Mouse (Mus musculus) c-Kit-positive CD71-positive TER-119-negative erythroid progenitor cells, embryonic 14.5 days (primary cell): ENCODE measurements around the gene Arhgap11a.

Experiments used
- DNase-seq: peaks from one replicate; pipeline ENCODE4 v3.0.0-alpha.2; 2013; ENCODE audit warnings: low read depth

Arhgap11a gene

GRCm38 (mm10) chr2:113817681-113818606 is 30.5 kb downstream of the Arhgap11a start:
- no peak for DNase-seq

- peak; percentile 15 for DNase-seq
Observed at GRCm38 (mm10) chr2:113807640-113808039, 40.8 kb downstream of the Arhgap11a start.

DNA sequence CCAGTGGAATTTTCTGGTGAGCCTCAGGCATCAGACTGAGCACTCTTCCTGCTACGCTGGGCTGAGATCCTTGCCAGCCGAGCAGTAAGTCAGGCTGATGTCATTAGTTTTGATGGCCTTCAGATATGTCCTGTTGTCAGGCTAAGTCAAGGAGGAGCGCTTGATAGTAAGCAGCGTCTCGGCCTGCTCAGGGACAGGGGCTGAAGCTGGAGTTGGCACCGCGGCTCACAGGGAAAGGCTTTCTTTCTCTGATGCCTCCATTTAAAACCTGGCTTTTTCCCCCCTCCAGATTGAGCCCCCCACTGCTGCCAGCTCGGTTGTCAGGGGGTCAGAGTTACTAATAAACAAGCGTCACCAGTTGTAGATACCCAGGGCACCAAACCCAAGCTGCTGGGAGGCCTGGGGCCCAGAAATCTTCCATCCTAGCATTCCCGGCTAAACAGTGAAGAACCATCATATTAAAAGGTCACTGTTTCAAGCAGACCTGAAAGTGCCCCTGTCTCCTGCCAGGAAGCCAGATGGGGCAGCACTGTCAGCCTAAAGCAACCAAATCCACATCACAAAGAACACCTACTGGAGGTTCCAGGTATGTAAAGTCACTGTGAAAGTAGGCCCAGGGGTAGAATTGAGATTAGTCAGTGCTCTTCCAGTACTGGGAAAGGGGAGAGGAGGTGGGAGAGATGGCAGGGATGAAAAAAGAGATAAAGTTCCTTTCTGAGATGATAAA is 41.4 kb downstream of the Arhgap11a start:
- no peak for DNase-seq

- DNase-seq, result no peak
Observed at GRCm38 (mm10) chr2:113805765-113806164, 42.7 kb downstream of the Arhgap11a start.

- DNase-seq, result no peak
Observed at GRCm38 (mm10) chr2:113803753-113804152, 44.7 kb downstream of the Arhgap11a start.

- DNase-seq, result no peak
Observed at GRCm38 (mm10) chr2:113800846-113801245, 47.6 kb downstream of the Arhgap11a start.

GRCm38 (mm10) chr2:113798605-113799004 is 49.9 kb downstream of the Arhgap11a start:
- DNase-seq, result no peak

- no peak for DNase-seq
Observed at GRCm38 (mm10) chr2:113795186-113795585, 53.3 kb downstream of the Arhgap11a start.

DNA sequence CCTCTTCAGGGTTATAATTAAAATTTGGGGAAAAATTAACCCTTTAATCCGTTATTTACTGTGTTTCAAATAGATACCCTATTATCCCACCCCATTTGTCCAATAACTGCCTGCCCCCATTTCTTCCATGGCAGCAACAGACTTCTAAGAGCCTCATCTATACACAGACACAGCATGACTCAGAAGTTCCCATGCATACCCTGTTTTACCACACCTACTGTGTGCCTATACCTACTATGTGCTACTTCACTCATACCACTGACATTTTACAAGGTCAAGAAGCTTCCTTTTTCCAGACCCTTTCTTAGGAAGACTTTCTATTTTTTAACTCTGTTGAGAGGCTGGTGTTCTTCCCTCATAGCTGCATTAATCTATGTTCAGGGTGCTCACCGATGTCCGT is 54.9 kb downstream of the Arhgap11a start:
- DNase-seq, result no peak

GRCm38 (mm10) chr2:113788821-113789387 is 59.6 kb downstream of the Arhgap11a start:
- no peak for DNase-seq

GRCm38 (mm10) chr2:113787882-113788281 is 60.6 kb downstream of the Arhgap11a start:
- DNase-seq, result no peak

DNA sequence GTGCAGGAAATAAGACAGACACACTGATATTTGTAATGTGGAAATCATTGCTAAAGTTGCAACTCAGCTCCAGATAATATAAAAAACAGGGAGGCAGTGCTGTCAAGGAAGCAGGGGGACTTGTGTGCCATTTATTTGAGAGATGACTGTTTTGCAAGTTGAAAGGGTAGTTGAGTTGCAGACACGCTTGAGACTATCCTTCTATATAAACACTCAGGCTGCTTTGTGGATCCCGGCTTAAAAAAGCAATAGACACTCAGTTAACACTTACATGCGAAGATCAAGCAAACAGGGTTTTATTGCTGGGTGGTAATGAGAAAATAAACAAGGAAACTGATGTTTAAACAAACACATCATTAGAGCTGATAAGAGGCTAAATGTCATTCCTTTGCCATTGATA is 63.6 kb downstream of the Arhgap11a start:
- DNase-seq, result no peak

DNA sequence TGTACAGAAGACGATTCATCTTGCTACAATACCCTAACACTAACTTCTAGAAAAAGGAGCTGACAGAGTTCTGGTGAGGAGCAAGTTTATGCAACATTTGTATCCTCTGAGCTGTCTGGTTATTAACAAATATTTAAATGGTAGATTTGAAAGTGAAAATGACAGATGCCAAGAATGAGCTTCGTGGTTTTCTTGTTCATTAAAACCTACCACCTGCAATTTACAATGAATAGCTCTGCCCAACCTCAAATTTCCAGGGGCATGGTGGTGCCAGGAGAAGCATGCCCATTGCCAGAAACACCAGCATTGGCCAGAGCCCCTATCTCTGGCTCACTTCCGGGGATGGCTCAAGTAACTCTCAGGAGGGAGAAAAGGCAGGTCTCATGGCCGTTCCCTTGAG is 66.9 kb downstream of the Arhgap11a start:
- no peak for DNase-seq
